Mouse (Mus musculus) gastrocnemius, postnatal 4 days (tissue): Measurements from ENCODE around the gene Abcb8. TPM values are rescaled to one million over a fixed set of nuclear protein-coding genes. Genes with fewer than 3 reads are reported as not detected.

Experiments used
- DNase-seq, 2 experiments: peaks; one replicate each; pipeline ENCODE4 v3.0.0; 2021 to 2022; ENCODE audit warnings: low spot score in 2 of 2, mixed read lengths in 2 of 2
- total RNA-seq, 2 experiments: library from RNA; stranded (reverse); gene quantifications; 2 replicates each; pipeline ENCODE4 v1.2.3; 2021

Gene Abcb8
- total RNA-seq, 2 experiments from 2014 or later, result 48.0 to 51.9 TPM

DNA sequence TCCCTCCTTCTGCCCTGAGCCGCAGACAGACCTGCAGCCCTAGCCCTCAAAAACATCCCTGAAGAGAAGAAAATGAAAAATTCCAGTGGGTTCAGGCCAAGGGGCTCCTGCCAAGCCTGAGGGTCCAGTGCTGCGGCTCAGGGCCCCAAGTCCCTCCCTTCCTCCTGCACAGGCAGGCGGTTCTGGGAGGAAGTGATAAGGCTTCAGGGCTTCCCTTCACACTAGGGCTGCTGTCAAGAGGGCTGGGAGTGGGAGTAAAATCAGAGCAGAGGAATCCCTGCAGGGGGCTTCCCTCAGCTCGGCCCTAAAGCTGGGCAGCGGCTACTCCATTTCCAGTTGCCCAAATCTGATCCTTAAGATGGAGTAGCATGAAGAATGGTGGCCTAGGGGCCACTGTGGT lies 27.9 kb upstream of the Abcb8 start:
- DNase-seq, result no peak

DNA sequence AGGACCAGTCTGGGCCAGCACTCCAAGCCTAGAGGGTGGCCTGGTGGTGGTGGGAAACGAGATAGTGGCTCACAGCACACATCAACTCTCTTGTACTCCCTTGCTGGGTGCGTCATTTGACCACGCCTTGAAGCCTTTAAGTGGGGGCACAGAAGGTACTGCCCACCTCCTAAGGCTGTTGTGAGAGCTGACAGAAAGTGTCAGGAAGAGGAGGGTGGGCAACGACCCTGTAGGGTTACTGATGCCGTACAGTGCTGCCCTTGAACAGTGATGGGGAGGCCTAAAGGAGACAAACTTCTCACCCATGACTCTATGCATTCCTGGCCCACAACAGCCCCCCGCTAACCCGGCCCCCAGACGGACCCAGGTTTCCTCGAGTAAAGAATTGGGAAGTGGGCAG lies 27.0 kb upstream of the Abcb8 start:
- DNase-seq, result no peak

DNA sequence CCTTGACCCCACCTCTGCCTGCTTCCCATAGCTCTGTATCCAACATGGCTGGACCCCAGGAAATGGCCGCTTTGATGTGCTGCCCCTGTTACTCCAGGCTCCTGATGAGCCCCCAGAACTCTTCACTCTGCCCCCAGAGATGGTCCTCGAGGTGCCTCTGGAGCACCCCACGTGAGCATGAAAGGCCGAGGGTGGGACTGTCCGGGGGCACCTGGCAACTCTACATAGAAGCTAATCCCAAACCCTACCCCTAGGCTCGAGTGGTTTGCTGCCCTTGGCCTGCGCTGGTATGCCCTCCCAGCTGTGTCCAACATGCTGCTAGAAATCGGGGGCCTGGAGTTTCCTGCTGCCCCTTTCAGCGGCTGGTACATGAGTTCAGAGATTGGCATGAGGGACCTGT lies 23.7 kb upstream of the Abcb8 start:
- no peak for DNase-seq

- no peak for DNase-seq
These were observed 19.7 kb upstream of the Abcb8 start for GRCm38 (mm10) chr5:24373807-24374206.

GRCm38 (mm10) chr5:24374216-24374615 lies 19.2 kb upstream of the Abcb8 start:
- no peak for DNase-seq

DNA sequence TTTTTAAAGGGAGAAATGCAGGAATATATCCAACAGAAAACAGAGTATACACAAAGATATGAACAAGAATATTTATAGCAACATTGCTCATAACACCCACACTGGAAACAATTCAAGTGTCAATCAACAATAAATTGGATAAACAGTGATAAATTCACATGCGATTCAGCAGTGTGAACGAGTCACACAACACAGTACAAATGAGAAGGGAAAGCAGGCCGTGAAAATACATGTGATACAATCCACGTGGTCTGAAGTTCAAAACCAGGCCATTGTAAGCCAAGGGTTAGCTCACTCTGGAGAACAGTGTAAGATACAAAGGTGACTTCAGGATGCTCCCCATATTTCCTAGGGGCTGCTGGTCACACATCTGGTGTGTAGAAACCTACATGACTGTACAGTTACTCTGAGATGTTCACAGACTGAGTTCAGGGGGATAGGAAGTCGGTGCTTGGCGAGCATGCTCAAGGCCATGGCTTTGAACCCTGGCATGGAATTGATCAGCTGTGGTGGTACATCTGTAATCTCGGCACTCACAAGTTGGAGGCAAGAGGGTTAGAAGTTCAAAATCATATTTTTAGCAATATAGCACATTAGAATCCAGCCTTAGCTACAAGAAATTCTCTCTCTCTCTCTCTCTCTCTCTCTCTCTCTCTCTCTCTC lies 18.7 kb upstream of the Abcb8 start:
- no peak for DNase-seq

DNA sequence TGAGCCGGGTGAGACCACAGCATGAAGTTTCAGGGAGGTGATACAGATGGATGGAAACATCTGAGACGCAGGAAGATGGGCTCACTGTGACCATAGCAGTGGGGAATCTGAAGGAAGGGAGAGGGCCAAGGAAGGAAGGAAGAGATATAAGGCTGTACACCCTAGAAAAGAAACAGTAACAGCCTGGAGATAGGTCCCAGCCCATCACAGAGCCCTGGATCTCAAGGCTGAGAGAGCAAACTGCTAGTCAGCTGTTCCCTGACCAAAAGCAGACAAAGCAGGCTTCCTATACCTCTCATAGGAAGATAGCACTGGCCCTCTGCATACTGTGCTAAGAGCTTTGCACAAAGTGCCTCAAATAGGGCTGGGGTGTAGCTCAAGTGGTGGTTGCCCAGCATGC lies 14.8 kb upstream of the Abcb8 start:
- DNase-seq, result no peak

GRCm38 (mm10) chr5:24379501-24379900 lies 14.0 kb upstream of the Abcb8 start:
- DNase-seq, result no peak

GRCm38 (mm10) chr5:24380499-24380898 lies 13.0 kb upstream of the Abcb8 start:
- DNase-seq, result no peak

- no peak for DNase-seq
These were observed 12.0 kb upstream of the Abcb8 start for GRCm38 (mm10) chr5:24381486-24381885.

GRCm38 (mm10) chr5:24381988-24382387 lies 11.5 kb upstream of the Abcb8 start:
- DNase-seq, result no peak

DNA sequence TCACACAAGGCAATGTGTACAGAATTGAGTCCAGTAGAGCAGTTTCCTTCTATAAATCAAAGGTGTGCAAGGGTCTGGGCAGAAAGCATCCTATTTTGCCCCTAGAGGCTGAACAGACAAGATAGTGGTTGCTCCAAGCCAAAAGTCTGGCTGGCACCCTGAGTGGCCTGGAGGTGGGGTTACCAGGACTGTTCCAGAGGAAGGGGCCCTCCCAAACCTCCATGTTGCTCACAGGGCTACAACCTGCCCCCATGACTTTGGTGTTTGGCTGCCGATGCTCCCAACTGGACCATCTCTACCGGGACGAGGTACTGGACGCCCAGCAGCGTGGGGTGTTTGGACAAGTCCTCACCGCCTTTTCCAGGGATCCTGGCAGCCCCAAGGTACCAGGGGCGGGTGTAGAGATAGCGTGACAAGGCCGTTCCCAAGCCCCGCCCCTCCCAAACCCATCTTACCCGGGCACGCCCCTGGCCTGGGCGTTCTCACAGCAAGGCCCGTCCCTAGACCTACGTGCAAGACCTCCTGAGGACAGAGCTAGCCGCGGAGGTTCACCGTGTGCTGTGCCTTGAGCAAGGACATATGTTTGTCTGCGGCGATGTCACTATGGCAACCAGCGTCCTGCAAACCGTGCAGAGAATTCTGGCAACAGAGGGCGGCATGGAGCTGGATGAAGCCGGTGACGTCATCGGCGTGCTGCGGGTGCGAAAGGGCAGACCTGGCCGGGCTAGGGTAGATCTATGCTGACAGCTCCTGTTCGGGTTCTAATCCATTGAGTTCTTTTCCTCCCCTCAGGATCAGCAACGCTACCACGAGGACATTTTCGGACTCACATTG lies 10.2 kb upstream of the Abcb8 start:
- DNase-seq, result peak; percentile 64 to 83

DNA sequence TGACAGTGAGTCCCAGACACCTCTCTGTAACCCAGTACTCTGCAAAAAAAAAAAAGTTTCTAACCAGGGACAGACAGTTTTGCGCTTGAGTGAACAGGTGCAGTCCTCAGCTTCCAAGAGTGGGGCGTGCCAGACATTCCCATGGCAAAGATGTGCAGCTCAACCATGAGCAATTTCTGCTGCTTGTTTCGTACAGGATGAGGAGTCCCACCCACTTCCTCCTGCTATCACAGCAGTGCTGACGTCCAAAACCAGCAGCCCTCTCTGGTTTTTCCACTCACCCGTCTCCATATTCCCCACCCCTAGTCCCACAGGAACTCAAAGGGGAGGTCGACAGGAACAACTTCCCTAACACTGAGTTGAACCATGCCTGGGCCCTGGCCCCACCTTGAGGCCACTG lies 9.1 kb upstream of the Abcb8 start:
- no peak for DNase-seq

- no peak for DNase-seq
These were observed 8.1 kb upstream of the Abcb8 start for GRCm38 (mm10) chr5:24385374-24385773.

- DNase-seq, result no peak
These were observed 7.4 kb upstream of the Abcb8 start for GRCm38 (mm10) chr5:24385887-24386550.

DNA sequence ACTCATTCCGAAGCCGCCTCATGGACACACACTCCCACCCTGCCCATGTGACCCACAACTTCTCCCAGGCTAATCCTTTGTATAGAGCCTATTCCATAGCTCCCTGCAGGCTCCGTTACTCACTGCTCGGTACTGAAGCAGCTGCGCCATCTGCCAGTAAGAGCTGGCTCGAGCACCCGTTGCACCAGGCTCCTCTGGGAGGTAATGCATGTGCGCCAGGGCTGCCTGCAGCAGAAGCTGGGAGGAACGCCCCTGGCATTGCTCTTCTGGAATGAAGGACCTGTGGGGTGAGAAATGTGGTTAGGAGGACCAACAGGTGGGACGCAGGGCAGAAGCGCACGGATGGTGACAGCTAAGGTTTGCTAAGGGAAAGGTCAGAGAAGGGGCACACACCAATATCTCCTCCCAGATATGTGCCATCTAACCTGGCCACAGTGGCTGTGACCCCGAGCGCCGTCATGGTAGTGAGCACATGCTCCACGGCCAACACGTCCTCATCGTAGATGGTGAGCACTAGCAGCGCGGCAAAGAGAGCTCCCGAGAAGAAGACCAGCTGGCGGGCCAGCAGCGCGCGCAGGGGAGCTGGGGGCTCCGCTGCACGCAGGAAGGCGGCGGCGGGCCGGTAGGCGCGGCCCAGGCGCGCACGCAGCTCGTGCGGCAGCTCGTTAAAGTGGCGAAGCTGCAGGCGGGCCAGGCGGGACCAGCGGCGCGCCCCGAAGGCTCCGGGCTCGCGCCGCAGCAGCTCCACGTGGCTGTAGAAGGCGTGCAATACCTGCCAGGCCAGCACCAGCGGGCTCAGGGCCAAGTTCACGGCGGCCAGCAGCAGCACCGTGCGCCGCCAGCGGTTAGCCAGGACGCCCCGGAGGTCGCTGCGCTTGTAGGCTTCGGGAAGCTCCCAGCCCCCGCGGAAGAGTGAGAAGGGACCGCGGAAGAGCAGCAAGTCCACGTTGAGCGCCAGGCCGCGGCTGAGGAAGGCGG lies 5.9 kb upstream of the Abcb8 start:
- DNase-seq, result peak in 1 of 2 experiments; percentile 53

GRCm38 (mm10) chr5:24388246-24388915 lies 5.1 kb upstream of the Abcb8 start:
- DNase-seq, result no peak

DNA sequence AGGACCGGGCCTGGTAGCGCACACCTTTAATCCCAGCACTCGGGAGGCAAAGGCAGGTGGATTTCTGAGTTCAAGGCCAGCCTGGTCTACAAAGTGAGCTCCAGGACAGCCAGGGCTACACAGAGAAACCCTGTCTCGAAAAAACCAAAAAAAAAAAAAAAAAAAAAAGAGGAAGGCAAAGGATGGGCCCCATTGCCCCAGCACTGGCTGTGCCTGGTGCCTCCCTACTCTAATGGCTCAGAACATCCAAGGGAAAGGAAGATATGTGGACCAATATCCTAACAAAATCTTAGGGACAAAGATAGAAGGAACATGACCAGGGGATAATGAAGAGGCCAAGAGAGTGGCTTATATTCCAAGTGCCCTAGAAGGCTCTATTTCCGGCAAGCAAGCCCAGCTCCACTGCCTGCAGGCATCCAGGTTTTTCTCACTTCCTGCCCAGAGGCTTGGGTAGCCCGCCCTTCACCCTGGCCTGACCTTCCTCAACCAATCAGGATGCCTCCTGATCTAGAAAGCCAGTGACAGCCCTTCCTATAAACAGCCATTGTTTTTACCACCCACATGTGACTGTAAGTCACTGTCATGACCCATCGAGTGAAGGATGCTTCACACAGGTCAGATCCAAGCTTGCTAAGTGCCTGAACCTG lies 4.3 kb upstream of the Abcb8 start:
- no peak for DNase-seq

GRCm38 (mm10) chr5:24389658-24390020 lies 3.8 kb upstream of the Abcb8 start:
- no peak for DNase-seq

GRCm38 (mm10) chr5:24391864-24392263 lies 1.6 kb upstream of the Abcb8 start, which contains the start of gene Atg9b:
Gene Atg9b (minus strand): TSS chr5:24392143.
- no peak for DNase-seq
